Mouse (Mus musculus): Measurements from ENCODE around the gene Ntm.

- TF ChIP-seq CTCF (IDR thresholded peaks at IDR 0.05; ENCODE audit: borderline replicate concordance, extremely low read depth, insufficient read depth, insufficient read length) (no peak), POLR2A (IDR thresholded peaks at IDR 0.05; ENCODE audit: borderline replicate concordance, extremely low read depth, insufficient read depth, insufficient read length, poor library complexity, severe bottlenecking) (no peak)
These were observed 528.3 kb downstream of the Ntm start for GRCm38 (mm10) chr9:29434611-29435010.
